Mouse (Mus musculus) lung, postnatal 0 days (tissue): ENCODE results near the gene Snf8. TPM values are rescaled to one million over a fixed set of nuclear protein-coding genes. Genes with fewer than 3 reads are reported as not detected.

Experiments used
- ATAC-seq: fragments of 200-750 bp; cut with Nextera tagmentation; 2 replicates; pipeline ENCODE4 v1.8.0; 2017; ENCODE audit warnings: moderate library complexity
- DNase-seq: peaks from one replicate; pipeline ENCODE4 v3.0.0-alpha.2; 2016; ENCODE audit warnings: low spot score
- H3K27ac ChIP-seq: fragments of 300-500 bp; sonication (generic); 2 replicates; pipeline ENCODE4 v1.5.1; 2014; ENCODE audit warnings: antibody characterized with exemption, mild to moderate bottlenecking, low read length, mixed read lengths
- H3K27me3 ChIP-seq: fragments of 300-500 bp; sonication (generic); replicated peaks from 2 replicates; pipeline ENCODE4 v1.6.1; 2014; ENCODE audit warnings: low read length, mixed read lengths; ENCODE audit not compliant: insufficient read depth
- H3K36me3 ChIP-seq: fragments of 300-500 bp; sonication (generic); 2 replicates; pipeline ENCODE4 v1.6.1; 2014; ENCODE audit warnings: low read length, mixed read lengths; ENCODE audit not compliant: insufficient read depth
- H3K4me1 ChIP-seq: fragments of 300-500 bp; sonication (generic); 2 replicates; pipeline ENCODE4 v1.6.1; 2014; ENCODE audit warnings: antibody characterized with exemption, low read depth, low read length, mixed read lengths; ENCODE audit not compliant: insufficient read depth
- H3K4me2 ChIP-seq: fragments of 300-500 bp; sonication (generic); replicated peaks from 2 replicates; pipeline ENCODE4 v1.6.1; 2014; ENCODE audit warnings: low read depth, mild to moderate bottlenecking, low read length, moderate library complexity, mixed read lengths
- H3K4me3 ChIP-seq: fragments of 300-500 bp; sonication (generic); 2 replicates; pipeline ENCODE4 v1.5.1; 2014; ENCODE audit warnings: low read depth, low read length
- H3K9ac ChIP-seq: fragments of 300-500 bp; sonication (generic); replicated peaks from 2 replicates; pipeline ENCODE4 v1.6.1; 2014; ENCODE audit warnings: low read depth, mild to moderate bottlenecking
- H3K9me3 ChIP-seq: fragments of 300-500 bp; sonication (generic); 2 replicates; pipeline ENCODE4 v1.6.1; 2016; ENCODE audit warnings: low read length, mixed read lengths
- CTCF ChIP-seq: IDR thresholded peaks from 2 replicates; pipeline ENCODE4 v1.5.1; 2016; ENCODE audit warnings: antibody characterized with exemption, mild to moderate bottlenecking
- EP300 ChIP-seq: IDR thresholded peaks from 2 replicates; pipeline ENCODE4 v1.6.1; 2016; ENCODE audit warnings: antibody characterized with exemption, mild to moderate bottlenecking, control low read depth
- WGBS: fragments of 180-500 bp; shearing (Covaris S2); extraction: QIAGEN DNeasy Blood & Tissue Kit; methylation state at CpG from one replicate; pipeline ENCODE4 v1.1.7; 2014; 5-methylcytosine and 5-hydroxymethylcytosine counted together
- polyA plus RNA-seq: library from polyadenylated mRNA; unstranded; fragments of >200 nt; fragmentation: Nextera tagmentation; extraction: Ambion mirVana; gene quantifications from 2 replicates; pipeline ENCODE4 v1.2.1, GENCODE M21; 2015

Gene Snf8
- 72.9 and 77.9 TPM in 2 replicates for polyA plus RNA-seq

- whole genome bisulfite sequencing: 1% methylated on average over 29 of the region's 29 CpGs
These were observed at the start of gene Snf8 for GRCm38 (mm10) chr11:96034596-96035052. TSS of gene Snf8 (plus strand) at chr11:96034885.

GRCm38 (mm10) chr11:95987854-95988447 is 46.7 kb upstream of the Snf8 start:
- H3K9ac ChIP-seq: no peak overlapping the region

More at GRCm38 (mm10) chr11:96034596-96035052, at the start of gene Snf8:
- H3K27me3 ChIP-seq: no peaks in the 10 kb centered on the region; the same call in 1 of the 2 replicates
- TF ChIP-seq CTCF (no peak), EP300 (peak; percentile 67)
- peak; percentile 94 for ATAC-seq
- H3K27ac ChIP-seq: peak within 1 kb of the TSS; percentile 57; the same call in 1 of the 2 replicates
- DNase-seq: peak; percentile 94
- H3K9me3 ChIP-seq: no peaks in the 10 kb centered on the region
- H3K4me1 ChIP-seq: peaks cover 7% of the 10 kb centered on the region
- peak within 1 kb of the TSS; percentile 95 for H3K4me3 ChIP-seq
- H3K9ac ChIP-seq: peak within 1 kb of the TSS; percentile 80
- peak within 1 kb of the TSS; percentile 72 for H3K4me2 ChIP-seq
- no peaks in the 10 kb centered on the region for H3K36me3 ChIP-seq

DNA sequence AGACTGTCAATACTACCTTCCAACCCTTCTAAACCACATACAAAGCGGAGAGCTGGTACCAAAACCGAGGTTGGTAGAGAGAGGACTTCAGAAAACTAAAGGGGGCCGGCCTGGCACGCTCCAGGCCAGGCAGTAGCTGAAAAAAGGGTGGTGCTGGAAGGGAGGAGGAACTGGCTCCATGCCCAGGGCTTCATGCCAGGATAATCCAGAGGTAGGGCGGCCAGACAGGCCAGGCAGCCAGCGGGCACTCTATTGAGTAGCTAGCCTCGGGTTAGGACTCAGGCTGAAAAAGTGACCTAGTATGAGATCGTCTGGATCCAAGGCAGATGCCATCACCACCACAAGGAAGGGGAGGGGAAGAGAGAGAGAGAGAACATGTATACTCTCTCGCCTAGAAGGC is 46.2 kb upstream of the Snf8 start:
- peak overlapping the region; percentile 77 for H3K27ac ChIP-seq
- H3K27me3 ChIP-seq: no peaks in the 10 kb centered on the region
- 21% methylated on average over 9 of the region's 9 CpGs for WGBS
- peak; percentile 91 for DNase-seq
- TF ChIP-seq EP300 (no peak), CTCF (no peak)
- peak; percentile 86 for ATAC-seq
- peaks cover 18% of the 10 kb centered on the region for H3K4me1 ChIP-seq
- H3K9ac ChIP-seq: no peak overlapping the region
- H3K9me3 ChIP-seq: no peaks in the 10 kb centered on the region
- H3K4me3 ChIP-seq: no peak overlapping the region
- peak overlapping the region; percentile 19; the same call in 1 of the 2 replicates for H3K4me2 ChIP-seq
- H3K36me3 ChIP-seq: no peaks in the 10 kb centered on the region

More at GRCm38 (mm10) chr11:95987854-95988447, 46.7 kb upstream of the Snf8 start:
- H3K27me3 ChIP-seq: no peaks in the 10 kb centered on the region
- H3K36me3 ChIP-seq: no peaks in the 10 kb centered on the region
- H3K27ac ChIP-seq: peak overlapping the region; percentile 77
- peaks cover 20% of the 10 kb centered on the region for H3K4me1 ChIP-seq
- peak overlapping the region; percentile 19; the same call in 1 of the 2 replicates for H3K4me2 ChIP-seq
- no peaks in the 10 kb centered on the region for H3K9me3 ChIP-seq
- WGBS: 52% methylated on average over 6 of the region's 6 CpGs
- ATAC-seq (peak; percentile 63), DNase-seq (peak; percentile 61)
- H3K4me3 ChIP-seq: no peak overlapping the region
- TF ChIP-seq CTCF (no peak), EP300 (no peak)

DNA sequence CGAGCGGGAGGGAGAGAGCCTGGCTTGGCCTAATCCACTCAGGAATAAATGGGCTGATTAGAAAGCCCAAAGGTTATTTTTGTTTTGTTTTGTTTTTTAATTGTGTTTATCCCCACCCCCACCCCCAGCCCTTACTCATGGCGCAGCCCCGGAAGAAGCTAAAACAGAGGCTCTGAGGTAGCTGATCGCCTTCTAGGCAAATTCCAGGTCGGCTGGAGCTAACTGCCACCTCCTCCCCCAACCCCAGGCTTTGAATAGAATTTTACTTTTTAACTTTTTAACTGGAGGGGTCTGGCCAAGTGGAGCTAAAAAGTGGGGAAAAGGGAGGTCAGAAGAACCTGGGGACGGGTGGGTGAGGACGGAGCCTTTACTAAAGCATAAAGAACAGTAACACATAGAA is 44.8 kb upstream of the Snf8 start:
- no peaks in the 10 kb centered on the region for H3K9me3 ChIP-seq
- no peaks in the 10 kb centered on the region for H3K36me3 ChIP-seq
- H3K27me3 ChIP-seq: no peaks in the 10 kb centered on the region
- 72% methylated on average over 8 of the region's 8 CpGs for WGBS
- H3K4me1 ChIP-seq: peaks cover 18% of the 10 kb centered on the region
- H3K27ac ChIP-seq: no peak overlapping the region
- H3K4me2 ChIP-seq: no peak overlapping the region
- ATAC-seq: no peak
- DNase-seq: no peak
- no peak for TF ChIP-seq EP300
- no peak for TF ChIP-seq CTCF
- H3K4me3 ChIP-seq: no peak overlapping the region
- H3K9ac ChIP-seq: no peak overlapping the region

DNA sequence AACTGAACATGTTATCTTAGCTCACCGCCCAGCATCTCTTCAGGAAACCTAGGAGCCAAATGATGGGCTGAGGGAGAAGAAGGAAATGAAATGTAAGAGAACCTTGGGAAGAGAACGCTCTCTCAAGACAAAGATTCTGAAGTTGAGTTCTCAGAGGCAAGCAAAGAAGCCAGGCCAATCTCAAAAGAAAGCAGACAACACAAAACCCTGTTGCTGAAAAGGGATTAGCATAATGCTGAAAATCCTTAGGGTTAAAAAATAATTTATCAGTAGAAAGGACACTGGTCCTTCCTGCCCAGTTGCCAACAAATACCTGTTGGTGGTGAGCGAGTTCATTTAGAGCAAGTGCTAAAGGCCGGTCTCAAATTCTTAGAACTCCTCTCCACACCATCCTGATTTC is 44.3 kb upstream of the Snf8 start:
- peaks cover 18% of the 10 kb centered on the region for H3K4me1 ChIP-seq
- H3K4me2 ChIP-seq: peak overlapping the region; percentile 93
- peak overlapping the region; percentile 47; the same call in 1 of the 2 replicates for H3K4me3 ChIP-seq
- DNase-seq (no peak), ATAC-seq (no peak)
- H3K9ac ChIP-seq: no peak overlapping the region
- no peaks in the 10 kb centered on the region for H3K27me3 ChIP-seq
- H3K27ac ChIP-seq: no peak overlapping the region
- H3K9me3 ChIP-seq: no peaks in the 10 kb centered on the region
- WGBS: 72% methylated on average over 4 of the region's 4 CpGs
- TF ChIP-seq CTCF: no peak
- TF ChIP-seq EP300: no peak
- no peaks in the 10 kb centered on the region for H3K36me3 ChIP-seq

DNA sequence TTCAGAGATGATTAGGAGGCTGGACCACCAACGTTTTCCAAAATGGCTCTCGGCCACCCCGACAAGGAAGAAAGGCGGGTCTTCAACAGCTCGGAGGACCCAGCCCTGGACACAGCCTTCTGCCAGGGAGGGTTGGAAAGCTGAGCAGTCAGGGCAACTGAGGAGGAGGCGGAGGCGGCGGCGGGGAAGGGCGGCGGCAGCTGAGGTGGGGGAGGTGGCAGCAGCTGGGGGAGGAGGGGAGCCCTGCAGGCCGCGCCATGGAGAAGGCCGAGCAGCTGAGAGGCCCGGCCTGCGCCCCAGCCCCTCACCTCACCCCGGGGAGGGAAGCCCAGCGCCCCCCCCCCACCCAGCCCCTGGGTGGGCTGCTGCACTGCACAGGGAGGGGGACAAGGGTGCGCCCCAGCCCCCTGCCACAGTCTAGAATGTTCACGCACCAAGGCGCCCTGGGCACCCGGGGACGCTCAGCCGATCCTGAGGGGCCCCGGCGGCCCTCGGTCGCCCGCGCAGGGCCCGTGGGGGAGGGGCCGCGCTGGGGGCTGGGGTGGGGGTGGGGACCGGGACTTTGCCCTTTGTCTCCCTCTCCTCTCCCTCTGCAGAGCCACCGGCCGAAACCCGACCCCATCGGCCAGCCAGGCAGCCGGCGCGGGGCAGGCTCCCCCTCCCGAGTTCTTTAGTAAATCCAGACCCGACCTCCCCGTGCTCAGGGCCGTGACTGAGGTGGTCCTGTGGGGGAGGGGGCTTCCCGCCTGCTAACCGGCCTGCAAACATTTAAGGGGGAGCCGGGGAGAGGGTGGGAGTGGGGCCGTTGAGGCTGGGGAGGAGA is 43.6 kb upstream of the Snf8 start:
- WGBS: 14% methylated on average over 30 of the region's 49 CpGs
- H3K27ac ChIP-seq: peak overlapping the region; percentile 43
- no peaks in the 10 kb centered on the region for H3K36me3 ChIP-seq
- no peaks in the 10 kb centered on the region for H3K27me3 ChIP-seq
- ATAC-seq (peak; percentile 53), DNase-seq (peak; percentile 59)
- no peak for TF ChIP-seq CTCF
- no peak for TF ChIP-seq EP300
- H3K4me3 ChIP-seq: peak overlapping the region; percentile 47
- H3K4me2 ChIP-seq: peak overlapping the region; percentile 93
- peaks cover 18% of the 10 kb centered on the region for H3K4me1 ChIP-seq
- no peaks in the 10 kb centered on the region for H3K9me3 ChIP-seq
- peak overlapping the region; percentile 82 for H3K9ac ChIP-seq
